Mouse (Mus musculus) central nervous system, embryonic 18 days (tissue): ENCODE data around the gene Sohlh1. TPM values are rescaled to one million over a fixed set of nuclear protein-coding genes. Genes with fewer than 3 reads are reported as not detected.

Experiments
- polyA plus RNA-seq: library from polyadenylated mRNA; depleted of rRNA; stranded (reverse); fragments of >200 nt; gene quantifications from 2 replicates; pipeline ENCODE4 v1.2.3, GENCODE M21; 2012; rRNA removed

The Sohlh1 gene
- polyA plus RNA-seq, result 0.05 TPM in 1 of 2 replicates, not detected in the other

DNA sequence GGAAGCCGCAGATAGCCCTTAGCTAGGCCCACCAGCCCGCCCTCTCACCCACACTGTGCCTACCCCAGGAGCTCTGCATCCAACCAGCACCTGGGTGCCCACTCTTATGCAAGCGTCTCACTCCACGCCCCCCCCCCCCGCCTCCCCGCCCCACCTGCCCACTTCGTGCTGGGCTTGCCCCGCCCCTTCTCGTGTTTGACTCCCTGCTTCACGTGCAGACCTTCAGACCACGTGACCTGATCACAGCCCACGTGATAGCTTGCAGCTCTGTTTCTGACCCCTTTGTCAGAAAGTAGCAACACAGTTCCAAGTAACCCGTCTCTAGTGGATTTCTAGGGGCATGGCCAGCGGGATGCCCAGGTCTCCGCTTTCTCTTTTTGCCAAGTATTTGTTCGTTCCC, at the start of gene Sohlh1:
Sohlh1 (minus strand) TSS at position 23 of the 400 bp plus-strand sequence.

GRCm38 (mm10) chr2:25863337-25864131, 16.5 kb upstream of the Sohlh1 start, which contains the start of gene Kcnt1:
TSS of gene Kcnt1 (plus strand) at chr2:25863734.

DNA sequence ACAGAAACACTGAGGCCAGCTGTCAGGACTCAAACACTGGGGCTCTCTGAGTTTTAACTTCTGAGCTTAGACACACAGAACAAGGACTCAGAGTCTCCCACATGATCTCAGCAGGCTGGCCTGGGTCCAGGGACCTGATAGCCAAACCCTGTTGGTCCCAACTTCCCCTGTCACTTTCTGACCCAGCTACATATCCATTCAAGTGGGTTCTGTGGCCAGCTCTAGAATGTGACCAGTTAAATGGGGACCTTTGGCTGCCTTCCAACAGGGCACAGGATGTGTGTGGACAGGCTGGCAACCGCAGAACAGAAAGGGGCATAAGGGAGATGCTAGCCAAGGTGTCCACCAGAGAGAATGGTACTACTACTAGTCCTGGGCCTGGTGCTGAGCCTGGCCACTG, 24.2 kb downstream of the Sohlh1 start, which contains the start of gene Lcn9:
Lcn9 (plus strand) TSS at position 348 of the 400 bp plus-strand sequence.

DNA sequence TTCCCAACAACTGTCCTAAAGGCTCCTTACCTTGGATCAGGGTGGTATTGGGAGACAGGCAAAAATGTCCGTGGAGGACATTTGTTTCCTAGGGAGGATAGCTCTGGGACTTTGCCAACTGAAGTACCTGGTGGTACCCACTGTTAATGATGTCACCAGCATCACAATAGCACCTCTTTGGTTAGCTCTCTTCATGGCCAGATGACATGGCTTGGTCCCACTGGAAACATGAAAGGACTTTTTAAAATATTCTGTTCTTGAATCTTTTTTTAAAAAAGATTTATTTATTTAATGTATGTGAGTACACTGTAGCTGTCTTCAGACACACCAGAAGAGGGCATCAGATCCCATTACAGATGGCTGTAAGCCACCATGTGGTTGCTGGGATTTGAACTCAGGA, 31.3 kb downstream of the Sohlh1 start, which contains the start of gene Glt6d1:
Glt6d1 (minus strand) TSS at position 101 of the 400 bp plus-strand sequence.

Other genes starting within 250 kb of the Sohlh1 start
- 79.9 and 82.9 TPM in 2 replicates for gene Rabl6, start 238.7 kb downstream of the Sohlh1 start, polyA plus RNA-seq
- 0.04 TPM in 1 of 2 replicates, not detected in the other for gene Ccdc183, start 229.6 kb downstream of the Sohlh1 start, polyA plus RNA-seq
- 47.6 and 54.3 TPM in 2 replicates for gene Tmem141, start 225.2 kb downstream of the Sohlh1 start, polyA plus RNA-seq
- 1.3 and 2.2 TPM in 2 replicates for gene Fcna, start 219.2 kb downstream of the Sohlh1 start, polyA plus RNA-seq
- gene Lcn8, start 194.1 kb downstream of the Sohlh1 start, polyA plus RNA-seq, result not detected in 2 replicates
- gene Lcn5, start 189.3 kb downstream of the Sohlh1 start, polyA plus RNA-seq, result not detected in 2 replicates
- not detected in 2 replicates for gene Lcn6, start 170.5 kb downstream of the Sohlh1 start, polyA plus RNA-seq
- not detected in 2 replicates for gene Lcn10, start 164.5 kb downstream of the Sohlh1 start, polyA plus RNA-seq
- not detected in 2 replicates for gene Obp2a, start 147.2 kb downstream of the Sohlh1 start, polyA plus RNA-seq
- gene Bmyc, start 140.5 kb downstream of the Sohlh1 start, polyA plus RNA-seq, result 64.8 and 76.6 TPM in 2 replicates
- gene Obp2b, start 110.2 kb downstream of the Sohlh1 start, polyA plus RNA-seq, result not detected in 2 replicates
- not detected in 2 replicates for gene Lcn3, start 81.7 kb downstream of the Sohlh1 start, polyA plus RNA-seq
- gene Lcn11, start 70.2 kb downstream of the Sohlh1 start, polyA plus RNA-seq, result not detected in 2 replicates
- not detected in 2 replicates for gene Gm13539, start 65.0 kb downstream of the Sohlh1 start, polyA plus RNA-seq
- not detected in 2 replicates for gene Glt6d1, start 31.4 kb downstream of the Sohlh1 start, polyA plus RNA-seq
- not detected in 2 replicates for gene Lcn9, start 24.1 kb downstream of the Sohlh1 start, polyA plus RNA-seq
- gene Kcnt1, start 16.5 kb upstream of the Sohlh1 start, polyA plus RNA-seq, result 90.7 and 96.1 TPM in 2 replicates
- 42.6 and 49.3 TPM in 2 replicates for gene Camsap1, start 136.0 kb upstream of the Sohlh1 start, polyA plus RNA-seq
- gene Ubac1, start 174.5 kb upstream of the Sohlh1 start, polyA plus RNA-seq, result 125 and 130 TPM in 2 replicates